In genomic region chr8:117526185-117526584, GRCm38 (mm10) we compare ENCODE assay signal across 9 mouse cellular contexts. TPM values are rescaled to one million over a fixed set of nuclear protein-coding genes. Genes with fewer than 3 reads are reported as not detected.
DNase-seq lines count a peak whose midpoint lies in the region; ATAC-seq lines count a peak whose summit lies in the region.
"Had no signal": no experiment of that assay in that cellular context is flagged by ENCODE, and none has a peak within 500 bp of the region (broad histone marks: within the 10 kb centered on the region; RNA-seq: fewer than 3 reads in every experiment).

No protein-coding gene starts in this region.

- no peak overlapping the region for H3K4me3 ChIP-seq in liver, embryonic 15.5 days (replicated peaks)
- H3K4me3 ChIP-seq in hindbrain, embryonic 10.5 days: no peak overlapping the region

- WGBS in liver, embryonic 15.5 days (ENCODE audit: insufficient replicate concordance): 8% methylated on average over 2 of the region's 2 CpGs
- WGBS in hindbrain, embryonic 10.5 days: 41% methylated on average over 2 of the region's 2 CpGs

- DNase-seq in left cerebral cortex, adult 9 months (ENCODE audit: low spot score in 2 of 2): peak; percentile 8 to 14
- DNase-seq in left cerebral cortex, adult 18-20 months (ENCODE audit: low spot score in 2 of 2): no peak
- peak; percentile 22 for DNase-seq in skeletal muscle tissue, adult 2 months (ENCODE audit: low read depth, low spot score)
- no peak for DNase-seq in thymus, adult 18-20 months
- no peak for DNase-seq in hindbrain, embryonic 10.5 days (ENCODE audit: low spot score)
- DNase-seq: gastrocnemius, postnatal 14 days had no signal

- no peaks in the 10 kb centered on the region for H3K9me3 ChIP-seq in liver, embryonic 15.5 days (replicated peaks)
- no peaks in the 10 kb centered on the region for H3K9me3 ChIP-seq in hindbrain, embryonic 10.5 days

- H3K4me1 ChIP-seq in liver, embryonic 15.5 days (replicated peaks): peaks cover 12% of the 10 kb centered on the region; the same call in 1 of the 2 replicates
- H3K4me1 ChIP-seq in hindbrain, embryonic 10.5 days (replicated peaks): peaks cover 7% of the 10 kb centered on the region; the same call in 1 of the 2 replicates

- peak overlapping the region; percentile 10; the same call in 1 of the 2 replicates for H3K4me2 ChIP-seq in liver, embryonic 15.5 days

- H3K27me3 ChIP-seq in liver, embryonic 15.5 days: no peaks in the 10 kb centered on the region
- H3K27me3 ChIP-seq in hindbrain, embryonic 10.5 days (ENCODE audit: insufficient read depth, poor library complexity, severe bottlenecking): no peaks in the 10 kb centered on the region

- H3K27ac ChIP-seq in liver, embryonic 15.5 days (replicated peaks): peak overlapping the region; percentile 57; the same call in 1 of the 2 replicates
- no peak overlapping the region for H3K27ac ChIP-seq in hindbrain, embryonic 10.5 days

- no peaks in the 10 kb centered on the region for H3K36me3 ChIP-seq in liver, embryonic 15.5 days (replicated peaks)
- no peaks in the 10 kb centered on the region for H3K36me3 ChIP-seq in hindbrain, embryonic 10.5 days

- no peak overlapping the region for H3K9ac ChIP-seq in liver, embryonic 15.5 days

- ATAC-seq in common myeloid progenitor, adult 5-6 weeks (replicated peaks; ENCODE audit: low read depth, poor library complexity, severe bottlenecking): peak; percentile 94
- ATAC-seq in liver, embryonic 15.5 days (ENCODE audit: insufficient read depth): peak; percentile 47
- ATAC-seq: intestine, postnatal 0 days had no signal

RNA-seq across cellular contexts. Expression of gene Plcg2, which starts 28.1 kb away (rescaled TPM):
- total RNA-seq in left cerebral cortex, adult 18-20 months (2021): 1 to 10 TPM; 2.6 to 2.7 TPM
- total RNA-seq in common myeloid progenitor, adult 5-6 weeks (2017): 56.3 and 76.7 TPM in 2 replicates
- 7.4 and 8.2 TPM in 2 replicates for polyA plus RNA-seq in liver, embryonic 15.5 days (2015; fragmentation: Nextera tagmentation; extraction: Ambion mirVana)
- polyA plus RNA-seq in hindbrain, embryonic 10.5 days (2016; fragmentation: Nextera tagmentation; extraction: Ambion mirVana): 3.7 and 5.0 TPM in 2 replicates

Comparison
In these comparisons a context has a peak if more than half of its experiments do, and no peak if none do; other contexts are left out.
1. DNase-seq: peak in left cerebral cortex, adult 9 months (2 of 2) and skeletal muscle tissue, adult 2 months (single experiment); none in left cerebral cortex, adult 18-20 months (0 of 2), thymus, adult 18-20 months (0 of 2) and hindbrain, embryonic 10.5 days (single experiment).
2. RNA of gene Plcg2, which starts 28.1 kb away (total RNA-seq): 56.3 to 76.7 TPM in common myeloid progenitor, adult 5-6 weeks; 2.6 to 2.7 TPM in left cerebral cortex, adult 18-20 months; every median in the first group is over 10 times any median in the second.